Mouse (Mus musculus) ES-Bruce4 (cell line): ENCODE data around the gene Grb7. TPM values are rescaled to one million over a fixed set of nuclear protein-coding genes. Genes with fewer than 3 reads are reported as not detected.
A peak's percentile ranks its signal among the peaks of the same experiment; 100 is the strongest.

Experiments used
- H3K27ac ChIP-seq: 2 replicates; pipeline ENCODE4 v1.5.1; 2012; ENCODE audit warnings: low read length, inconsistent platforms; ENCODE audit not compliant: insufficient read depth
- H3K27me3 ChIP-seq: 2 replicates; pipeline ENCODE4 v1.6.1; 2012; ENCODE audit warnings: mild to moderate bottlenecking, low read length, inconsistent platforms; ENCODE audit not compliant: control insufficient read depth, poor library complexity, insufficient read depth, severe bottlenecking
- H3K36me3 ChIP-seq: 2 replicates; pipeline ENCODE4 v1.6.1; 2012; ENCODE audit warnings: inconsistent platforms, mild to moderate bottlenecking, low read length, moderate library complexity; ENCODE audit not compliant: control insufficient read depth, poor library complexity, insufficient read depth, severe bottlenecking
- H3K4me1 ChIP-seq: one replicate; pipeline ENCODE4 v1.8.1; 2011; ENCODE audit warnings: low read length; ENCODE audit not compliant: control insufficient read depth, insufficient read depth
- H3K4me3 ChIP-seq: 2 replicates; pipeline ENCODE4 v1.5.1; 2011; ENCODE audit warnings: low read depth, mild to moderate bottlenecking, low read length
- H3K9ac ChIP-seq: 2 replicates; pipeline ENCODE4 v1.6.1; 2012; ENCODE audit warnings: low read depth, mild to moderate bottlenecking, inconsistent platforms; ENCODE audit not compliant: poor library complexity, severe bottlenecking
- H3K9me3 ChIP-seq: replicated peaks from 2 replicates; pipeline ENCODE4 v1.6.1; 2012; ENCODE audit warnings: mild to moderate bottlenecking, low read length, inconsistent platforms; ENCODE audit not compliant: control insufficient read depth, poor library complexity, insufficient read depth, severe bottlenecking
- CTCF ChIP-seq: IDR thresholded peaks from one replicate; pipeline ENCODE4 v1.8.1; 2011; ENCODE audit warnings: low read depth, low read length
- EP300 ChIP-seq: IDR thresholded peaks from 2 replicates; pipeline ENCODE4 v1.6.1; 2011; ENCODE audit warnings: low read depth, low read length; ENCODE audit not compliant: insufficient read depth
- POLR2A ChIP-seq: IDR thresholded peaks from one replicate; pipeline ENCODE4 v1.8.1; 2011; ENCODE audit warnings: low read length; ENCODE audit not compliant: insufficient read depth
- polyA plus RNA-seq: library from polyadenylated mRNA; stranded (reverse); fragments of >200 nt; gene quantifications from 2 replicates; pipeline ENCODE4 v1.2.4, GENCODE M21; 2011; ENCODE audit warnings: low read depth; ENCODE audit not compliant: missing spikeins, insufficient read depth, insufficient read length

The Grb7 gene
- polyA plus RNA-seq, 1 experiment = 45.6 TPM

GRCm38 (mm10) chr11:98456945-98457344 lies 10.8 kb downstream of the Grb7 start:
- Histone ChIP-seq H3K4me3 (peak overlapping the region; percentile 74), H3K4me1 (peaks cover 4% of the 10 kb centered on the region), H3K27ac (no peak overlapping the region; the same call in 1 of the 2 replicates), H3K9ac (peak overlapping the region; percentile 45), H3K27me3 (no peaks in the 10 kb centered on the region), H3K36me3 (peaks cover 26% of the 10 kb centered on the region), H3K9me3 (no peaks in the 10 kb centered on the region)
- TF ChIP-seq POLR2A (no peak), CTCF (no peak), EP300 (no peak)

- TF ChIP-seq CTCF (peak; percentile 64), EP300 (no peak), POLR2A (no peak)
- Histone ChIP-seq H3K9ac (peak overlapping the region; percentile 45), H3K27me3 (no peaks in the 10 kb centered on the region), H3K27ac (no peak overlapping the region; the same call in 1 of the 2 replicates), H3K36me3 (peaks cover 22% of the 10 kb centered on the region), H3K9me3 (no peaks in the 10 kb centered on the region), H3K4me1 (peaks cover 4% of the 10 kb centered on the region), H3K4me3 (peak overlapping the region; percentile 74)
Observed at GRCm38 (mm10) chr11:98457367-98458120, 11.3 kb downstream of the Grb7 start.

DNA sequence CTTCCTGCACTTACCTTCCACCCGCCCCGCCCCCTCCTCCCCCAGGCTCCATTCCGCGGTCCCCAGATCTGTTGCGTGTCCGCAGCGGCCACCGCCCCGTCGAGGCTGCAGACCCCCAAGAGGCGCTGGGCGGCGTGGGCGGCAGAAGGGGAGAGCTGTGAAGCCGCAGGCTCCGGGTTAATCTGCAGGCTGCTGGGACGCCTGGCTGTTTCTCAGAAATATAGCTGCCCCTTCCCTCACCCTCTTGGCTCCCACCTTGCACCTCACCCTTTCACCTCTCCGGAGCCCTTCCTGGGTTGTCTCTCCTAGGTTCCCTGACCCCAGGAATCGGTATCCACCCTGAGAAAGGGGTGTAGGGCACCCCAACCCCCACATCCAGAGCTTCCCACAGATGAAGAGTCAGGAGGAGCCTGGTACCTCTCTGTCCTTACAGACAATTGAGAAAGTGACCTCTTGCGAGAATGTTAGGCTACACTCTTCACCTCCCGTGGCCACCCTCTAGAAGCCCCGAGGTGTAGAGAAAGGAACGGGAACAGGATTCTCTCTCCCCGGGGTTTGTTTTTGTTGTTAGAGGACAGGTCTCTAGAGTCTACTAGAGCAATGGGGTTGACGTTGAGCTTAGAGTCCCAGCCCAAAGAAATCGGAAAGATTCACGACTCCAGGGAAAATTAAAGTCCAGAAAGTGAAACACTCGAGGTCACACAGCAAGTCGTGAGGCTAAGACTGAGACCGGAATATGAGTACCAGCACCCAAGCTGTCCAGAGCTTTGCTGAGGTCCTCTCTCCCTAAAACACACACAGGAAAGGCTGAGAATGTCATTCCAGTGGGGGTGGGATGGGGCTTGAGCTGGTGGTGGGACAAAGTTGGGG lies 12.2 kb downstream of the Grb7 start:
- Histone ChIP-seq H3K4me3 (peak overlapping the region; percentile 47), H3K36me3 (peaks cover 14% of the 10 kb centered on the region), H3K9me3 (no peaks in the 10 kb centered on the region), H3K4me1 (peaks cover 4% of the 10 kb centered on the region), H3K27me3 (no peaks in the 10 kb centered on the region), H3K27ac (no peak overlapping the region), H3K9ac (peak overlapping the region; percentile 45)
- TF ChIP-seq CTCF = no peak
- no peak for TF ChIP-seq EP300
- no peak for TF ChIP-seq POLR2A

DNA sequence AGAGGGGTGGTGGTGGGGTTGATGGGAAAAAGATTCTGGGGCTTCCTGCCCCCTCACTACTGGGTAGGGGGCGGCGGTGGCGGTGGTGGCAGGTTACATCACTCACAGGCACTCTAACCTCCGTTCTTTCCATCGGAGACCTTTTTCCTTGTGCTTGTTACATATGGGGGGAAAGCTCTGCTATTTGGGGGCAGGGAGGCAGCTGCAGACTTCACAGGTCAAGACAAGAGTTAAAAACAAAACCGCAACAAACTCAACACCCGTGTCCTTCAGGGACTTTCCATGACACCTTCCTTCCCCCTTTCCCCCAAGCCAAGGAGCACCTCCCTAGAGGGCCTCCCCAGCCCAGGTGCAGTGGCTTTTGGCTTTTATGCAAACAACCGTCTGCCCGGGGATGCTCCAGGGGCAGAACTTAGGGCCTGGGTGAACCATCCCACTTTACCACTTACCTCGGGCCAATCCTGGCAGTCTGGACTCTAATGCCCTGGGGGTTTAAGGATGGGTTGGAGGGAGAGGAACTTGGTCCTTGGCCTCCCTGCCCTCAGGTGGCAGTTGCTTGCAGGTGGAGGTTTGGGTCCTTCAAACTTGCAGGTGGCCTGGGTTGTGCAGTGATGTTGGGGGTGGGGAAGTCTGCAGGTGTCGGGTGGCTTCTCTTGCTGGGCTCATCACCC lies 13.0 kb downstream of the Grb7 start:
- H3K36me3 ChIP-seq = peaks cover 8% of the 10 kb centered on the region
- H3K27ac ChIP-seq = no peak overlapping the region
- H3K9me3 ChIP-seq = no peaks in the 10 kb centered on the region
- H3K4me3 ChIP-seq = no peak overlapping the region
- peaks cover 4% of the 10 kb centered on the region for H3K4me1 ChIP-seq
- no peak for TF ChIP-seq CTCF
- TF ChIP-seq POLR2A = no peak
- TF ChIP-seq EP300 = no peak
- no peaks in the 10 kb centered on the region for H3K27me3 ChIP-seq
- no peak overlapping the region for H3K9ac ChIP-seq

- no peak overlapping the region for H3K9ac ChIP-seq
- no peak for TF ChIP-seq EP300
- TF ChIP-seq POLR2A = no peak
- no peak for TF ChIP-seq CTCF
- no peak overlapping the region for H3K4me3 ChIP-seq
- peaks cover 3% of the 10 kb centered on the region for H3K36me3 ChIP-seq
- peaks cover 4% of the 10 kb centered on the region for H3K4me1 ChIP-seq
- no peaks in the 10 kb centered on the region for H3K9me3 ChIP-seq
- no peak overlapping the region for H3K27ac ChIP-seq
- H3K27me3 ChIP-seq = no peaks in the 10 kb centered on the region
Observed at GRCm38 (mm10) chr11:98459860-98460259, 13.7 kb downstream of the Grb7 start.
